Mouse (Mus musculus): Measurements from ENCODE around the gene Papln. TPM values are rescaled to one million over a fixed set of nuclear protein-coding genes. Genes with fewer than 3 reads are reported as not detected.

The Papln gene
- polyA plus RNA-seq (2012; rRNA removed) = 1.4 and 1.6 TPM in 2 replicates

DNA sequence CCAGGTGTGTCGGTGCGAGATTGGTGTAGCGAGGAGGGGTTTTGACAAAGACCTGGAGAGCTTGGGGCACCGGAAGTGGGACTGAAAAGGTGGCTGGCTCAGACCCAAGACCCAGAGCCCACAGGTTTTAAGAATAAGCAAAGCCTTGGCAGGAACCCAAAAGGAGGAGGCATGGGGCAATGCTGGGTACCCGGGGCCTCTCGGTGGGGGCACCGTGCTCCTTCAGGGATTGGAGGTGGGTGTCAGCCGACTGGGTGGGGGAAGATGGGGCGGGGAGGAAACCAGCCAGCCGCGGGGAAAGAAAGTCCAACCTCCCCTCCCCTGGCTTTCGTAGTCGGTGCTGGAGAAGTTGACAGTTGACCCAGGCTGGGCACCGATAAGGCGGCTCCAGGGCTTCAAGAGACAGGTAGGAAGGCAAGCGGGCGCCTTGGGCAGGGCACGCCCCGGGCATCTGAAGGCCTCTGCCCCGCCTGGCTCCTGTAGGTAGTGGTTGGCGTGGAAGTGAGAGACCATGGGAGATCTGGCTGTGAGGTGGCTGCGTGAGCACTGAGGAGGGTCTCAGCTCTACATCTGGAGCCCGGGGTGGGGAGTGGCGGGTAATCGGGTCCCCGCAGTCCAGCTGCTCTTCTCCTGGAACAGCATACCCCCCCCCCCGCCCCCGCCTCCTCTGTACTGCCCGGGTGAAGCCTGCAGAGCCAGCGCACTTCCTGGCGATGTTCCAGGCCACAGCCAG, at the start of gene Papln:
Gene Papln, plus strand, starts transcription at position 324 of the 733 bp plus-strand sequence.

Other genes starting within 250 kb of the Papln start
- 56.9 and 59.7 TPM in 2 replicates for gene Dcaf4, start 243.2 kb upstream of the Papln start, polyA plus RNA-seq (2012; rRNA removed)
- 39.0 and 41.3 TPM in 2 replicates for gene Zfyve1, start 166.4 kb upstream of the Papln start, polyA plus RNA-seq (2012; rRNA removed)
- gene Rbm25, start 132.4 kb upstream of the Papln start, polyA plus RNA-seq (2012; rRNA removed) = 128 and 131 TPM in 2 replicates
- gene Psen1, start 75.5 kb upstream of the Papln start, polyA plus RNA-seq (2012; rRNA removed) = 35.0 and 36.1 TPM in 2 replicates
- gene Numb, start 158.3 kb downstream of the Papln start, polyA plus RNA-seq (2012; rRNA removed) = 23.4 and 24.8 TPM in 2 replicates
- gene Riox1, start 187.0 kb downstream of the Papln start, polyA plus RNA-seq (2012; rRNA removed) = 12.7 and 14.2 TPM in 2 replicates
- 0.03 TPM in 1 of 2 replicates, not detected in the other for gene Heatr4, start 221.2 kb downstream of the Papln start, polyA plus RNA-seq (2012; rRNA removed)
- 4.2 and 4.4 TPM in 2 replicates for gene Acot2, start 224.2 kb downstream of the Papln start, polyA plus RNA-seq (2012; rRNA removed)
- gene Acot1, start 245.9 kb downstream of the Papln start, polyA plus RNA-seq (2012; rRNA removed) = 51.7 and 59.0 TPM in 2 replicates

All from central nervous system, embryonic 18 days (tissue).